Mouse (Mus musculus): Measurements from ENCODE around the gene Acot6.

- TF ChIP-seq CTCF (conservative IDR thresholded peaks at IDR 0.05 in 1 of 2, IDR thresholded peaks at IDR 0.05 in 1 of 2; ENCODE audit: low read depth in 2 of 2, low read length in 2 of 2): no peak
- no peak for TF ChIP-seq KAT2A (IDR thresholded peaks at IDR 0.05; ENCODE audit: insufficient replicate concordance, low read length)
- TF ChIP-seq BHLHE40 (IDR thresholded peaks at IDR 0.05; ENCODE audit: low read depth, low read length): no peak
- no peak for TF ChIP-seq EP300 (IDR thresholded peaks at IDR 0.05; ENCODE audit: low read length)
- TF ChIP-seq MAX (IDR thresholded peaks at IDR 0.05; ENCODE audit: low read length): no peak
- TF ChIP-seq USF2 (conservative IDR thresholded peaks at IDR 0.05; ENCODE audit: low read depth, low read length): no peak
- TF ChIP-seq MEF2A (IDR thresholded peaks at IDR 0.05; ENCODE audit: borderline replicate concordance, low read depth, low read length): no peak
These were observed 36.6 kb upstream of the Acot6 start for GRCm38 (mm10) chr12:84063833-84064232.

Data from CH12.LX (cell line).